Mouse (Mus musculus): ENCODE results near the gene Ifitm5. TPM values are rescaled to one million over a fixed set of nuclear protein-coding genes. Genes with fewer than 3 reads are reported as not detected.

The Ifitm5 gene
- total RNA-seq, 2 experiments from 2014 or later = 1.1 TPM; not detected in 1

GRCm38 (mm10) chr7:140966921-140967320 lies 16.8 kb upstream of the Ifitm5 start, which contains the start of gene Ifitm1:
Ifitm1 (plus strand) TSS chr7:140967221.
- intact Hi-C loops (cut with DNase I) = no loop called here

GRCm38 (mm10) chr7:140962733-140963132 lies 12.6 kb upstream of the Ifitm5 start:
- intact Hi-C loops (cut with DNase I) = no loop called here
- no peak for DNase-seq

More at GRCm38 (mm10) chr7:140966921-140967320, 16.8 kb upstream of the Ifitm5 start, which contains the start of gene Ifitm1:
- DNase-seq = no peak

DNA sequence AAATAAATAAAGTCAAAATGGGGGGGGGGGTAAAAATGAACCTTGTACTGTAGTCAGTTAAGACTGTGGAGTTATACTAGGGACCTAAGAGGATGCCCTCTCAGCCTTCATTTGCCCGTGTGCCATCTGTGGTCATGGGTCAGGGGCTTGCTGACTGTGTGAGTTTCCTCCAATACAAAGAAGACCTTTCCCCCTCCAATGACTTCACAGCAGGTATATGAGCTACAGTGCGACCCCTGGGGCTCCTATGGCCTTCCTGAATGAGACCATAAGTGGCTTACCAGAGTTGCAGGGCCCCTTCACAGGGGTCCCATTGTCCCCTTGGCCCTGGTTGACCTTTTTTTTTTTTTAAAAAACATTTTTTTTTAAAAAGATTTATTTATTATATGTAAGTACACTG lies 11.3 kb upstream of the Ifitm5 start:
- DNase-seq = no peak
- intact Hi-C loops (cut with DNase I) = no loop called here

DNA sequence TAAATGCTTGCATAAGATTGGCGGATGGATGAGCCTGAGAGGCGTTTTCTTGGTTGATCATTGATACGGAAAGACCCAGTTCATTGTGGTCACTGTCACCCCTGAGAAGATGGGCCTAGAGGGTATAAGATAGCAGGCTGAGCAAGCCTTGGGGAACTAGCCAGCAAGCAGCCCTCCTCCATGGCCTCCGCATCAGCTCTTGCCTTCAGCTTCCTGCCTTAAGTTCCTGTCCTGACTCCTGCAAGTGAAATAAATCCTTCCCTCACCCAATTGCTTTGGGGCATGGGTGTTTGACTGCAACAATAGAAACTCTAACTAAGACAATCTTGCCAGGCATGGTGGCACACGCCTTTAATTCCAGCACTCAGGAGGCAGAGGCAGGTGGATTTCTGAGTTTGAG lies 9.9 kb upstream of the Ifitm5 start:
- no peak for DNase-seq
- intact Hi-C loops (cut with DNase I) = no loop called here

- DNase-seq = peak; percentile 64 to 73
- intact Hi-C loops (cut with DNase I) = loop anchor here (1.0 to 5.0 kb wide), 4 partner anchors 50 to 218 kb away; no protein-coding TSS in a partner anchor
These were observed 9.2 kb upstream of the Ifitm5 start for GRCm38 (mm10) chr7:140959181-140959901.

- no peak for DNase-seq
- intact Hi-C loops (cut with DNase I) = loop anchor here (5.0 kb wide), 2 partner anchors 49 to 221 kb away; no protein-coding TSS in a partner anchor
These were observed 6.4 kb upstream of the Ifitm5 start for GRCm38 (mm10) chr7:140956556-140956869.

DNA sequence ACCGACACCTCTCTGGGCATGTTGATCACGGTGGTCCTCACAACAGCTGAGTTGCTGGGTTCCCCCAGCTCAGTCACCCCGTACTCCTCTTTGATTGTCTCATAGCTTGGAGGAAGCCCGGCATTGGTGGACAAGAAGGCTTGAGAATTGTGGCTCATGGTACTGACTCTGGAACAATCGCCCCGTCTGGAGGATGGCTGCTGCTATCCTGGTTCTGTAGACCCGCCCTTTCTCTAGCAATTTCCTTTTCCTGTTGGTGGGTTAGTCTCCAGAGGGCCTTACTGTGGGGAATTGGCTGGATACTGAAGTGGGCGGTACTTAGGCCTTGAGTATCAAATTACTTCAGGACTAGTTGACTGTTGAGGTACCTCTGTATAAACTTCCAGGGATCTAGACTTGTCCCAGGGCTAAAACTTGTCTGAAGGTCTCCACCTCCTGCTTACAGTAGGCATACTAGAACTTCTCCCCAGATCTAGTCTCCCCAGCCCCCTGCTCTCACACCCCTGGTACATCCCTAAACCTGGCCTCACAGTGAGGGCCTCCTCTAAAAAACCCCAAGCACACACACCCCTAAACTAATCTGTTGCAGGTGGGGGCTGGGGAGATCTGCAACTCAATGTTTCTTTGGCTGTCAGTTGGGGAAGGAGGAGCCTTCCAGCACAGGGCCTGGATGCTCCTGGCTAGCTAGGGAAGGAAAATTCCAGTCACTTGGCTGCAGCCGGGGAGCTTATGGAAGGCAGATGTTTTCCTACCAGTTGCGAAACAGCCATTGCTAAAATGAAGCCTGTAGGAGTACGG lies 5.9 kb upstream of the Ifitm5 start, which contains the start of the genes Gm45717 and Ifitm2:
TSS of gene Gm45717 (minus strand) at position 180 of the 798 bp plus-strand sequence.
TSS of gene Ifitm2 (minus strand) at position 230 of the 798 bp plus-strand sequence.
- peak; percentile 93 to 94 for DNase-seq
- intact Hi-C loops (cut with DNase I) = loop anchor here (1.0 to 5.0 kb wide), 3 partner anchors 15 to 221 kb away; partner anchors contain the start of gene Pgghg

DNA sequence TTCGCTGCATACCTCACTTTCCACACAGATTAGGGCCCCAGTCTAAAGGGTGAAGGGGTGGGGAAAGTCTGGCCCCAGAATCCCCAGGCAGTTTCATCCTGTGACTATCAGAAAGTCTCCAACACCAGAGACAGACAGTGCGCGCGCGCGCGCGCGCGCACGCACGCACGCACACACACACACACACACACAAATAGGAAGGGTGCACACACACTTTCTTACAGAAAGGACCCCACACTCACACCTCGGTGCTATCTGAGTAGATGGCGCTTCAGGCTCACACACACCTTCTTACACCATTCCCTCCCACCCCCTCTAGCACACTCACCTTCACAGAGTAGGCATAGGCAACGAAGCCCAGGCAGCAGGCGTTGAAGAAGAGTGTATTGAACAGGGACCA lies 5.3 kb upstream of the Ifitm5 start:
- no peak for DNase-seq
- intact Hi-C loops (cut with DNase I) = loop anchor here (1.0 to 5.0 kb wide), 3 partner anchors 14 to 222 kb away; partner anchors contain the start of gene Pgghg

DNA sequence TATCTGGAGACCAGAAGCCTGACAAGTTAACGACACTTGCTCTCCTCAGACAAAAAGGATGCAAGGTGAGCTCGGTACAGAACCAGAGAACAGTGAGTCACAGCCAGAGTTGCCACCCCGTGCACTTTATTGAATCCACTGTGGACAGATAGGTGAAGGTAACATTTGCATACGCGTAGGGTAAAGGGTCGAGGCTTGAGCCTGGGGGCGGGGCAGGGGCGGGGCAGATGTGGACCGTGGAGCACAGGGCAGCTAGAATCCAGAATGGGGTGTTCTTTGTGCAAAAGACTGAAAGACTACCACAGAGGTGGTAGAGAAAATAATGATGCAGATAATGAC lies 4.6 kb upstream of the Ifitm5 start:
- intact Hi-C loops (cut with DNase I) = loop anchor here (1.0 to 5.0 kb wide), 4 partner anchors 13 to 223 kb away; partner anchors contain the start of genes Bet1l, Gm45785, Pgghg and Ric8a
- peak in 1 of 2 experiments; percentile 19 for DNase-seq

- intact Hi-C loops (cut with DNase I) = loop anchor here (5.0 kb wide), 1 partner anchor 97 kb away; the partner anchor contains the start of genes Bet1l, Gm45785 and Ric8a
- peak in 1 of 2 experiments; percentile 26 for DNase-seq
These were observed 4.0 kb upstream of the Ifitm5 start for GRCm38 (mm10) chr7:140953800-140954732.

GRCm38 (mm10) chr7:140953133-140953532 lies 3.0 kb upstream of the Ifitm5 start:
- peak in 1 of 2 experiments; percentile 12 for DNase-seq
- intact Hi-C loops (cut with DNase I) = loop anchor here (5.0 kb wide), 1 partner anchor 96 kb away; the partner anchor contains the start of genes Bet1l, Gm45785 and Ric8a

DNA sequence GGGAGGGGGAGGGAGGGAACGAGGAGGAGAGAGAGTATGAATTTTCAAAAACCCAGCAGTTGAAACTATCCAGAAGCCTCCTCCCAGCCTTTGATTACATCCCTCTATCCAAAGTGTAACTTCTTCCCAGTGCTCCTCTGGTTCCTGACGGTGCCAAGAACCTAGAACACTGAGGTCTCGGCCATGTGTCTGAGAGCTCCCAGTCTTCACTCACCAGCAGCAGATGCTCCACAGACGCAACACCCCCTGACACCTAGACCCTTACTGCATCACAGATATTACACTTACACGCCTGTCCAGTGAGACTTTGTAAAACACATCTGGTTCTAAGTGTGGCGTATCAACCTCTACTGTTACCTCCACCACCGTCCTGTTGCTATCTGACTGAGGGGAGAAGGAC lies 2.4 kb upstream of the Ifitm5 start:
- DNase-seq = no peak
- intact Hi-C loops (cut with DNase I) = loop anchor here (5.0 kb wide), 1 partner anchor 95 kb away; the partner anchor contains the start of genes Bet1l, Gm45785 and Ric8a

- DNase-seq = no peak
- intact Hi-C loops (cut with DNase I) = loop anchor here (5.0 kb wide), 1 partner anchor 94 kb away; the partner anchor contains the start of genes Bet1l, Gm45785 and Ric8a
These were observed 1.7 kb upstream of the Ifitm5 start for GRCm38 (mm10) chr7:140951765-140952164.

GRCm38 (mm10) chr7:140951051-140951450 lies 960 bp upstream of the Ifitm5 start:
- intact Hi-C loops (cut with DNase I) = loop anchor here (5.0 kb wide), 1 partner anchor 94 kb away; the partner anchor contains the start of genes Bet1l, Gm45785 and Ric8a
- peak; percentile 63 to 65 for DNase-seq

DNA sequence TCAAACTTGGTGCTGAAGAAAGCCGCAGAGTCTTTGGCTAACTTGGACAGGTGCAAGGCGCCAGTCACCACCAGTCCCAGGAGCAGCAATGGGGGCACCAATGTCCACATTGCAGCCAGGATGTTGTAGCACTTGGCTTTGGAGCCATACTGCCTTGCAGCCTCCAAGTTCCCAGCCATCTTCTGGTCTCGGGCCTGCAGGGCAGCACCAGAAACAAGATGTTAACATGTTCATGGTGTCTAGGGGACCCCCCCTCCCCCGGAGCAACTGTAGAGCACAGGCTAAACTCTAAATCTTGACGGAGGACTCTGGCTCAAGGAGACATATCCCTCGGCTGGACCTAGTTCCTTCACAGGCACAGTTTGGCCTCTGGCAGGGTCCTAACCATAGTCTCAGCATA lies 836 bp downstream of the Ifitm5 start:
- no peak for DNase-seq
- intact Hi-C loops (cut with DNase I) = loop anchor here (5.0 kb wide), 1 partner anchor 243 kb away; the partner anchor contains the start of genes Hras and Lrrc56

DNA sequence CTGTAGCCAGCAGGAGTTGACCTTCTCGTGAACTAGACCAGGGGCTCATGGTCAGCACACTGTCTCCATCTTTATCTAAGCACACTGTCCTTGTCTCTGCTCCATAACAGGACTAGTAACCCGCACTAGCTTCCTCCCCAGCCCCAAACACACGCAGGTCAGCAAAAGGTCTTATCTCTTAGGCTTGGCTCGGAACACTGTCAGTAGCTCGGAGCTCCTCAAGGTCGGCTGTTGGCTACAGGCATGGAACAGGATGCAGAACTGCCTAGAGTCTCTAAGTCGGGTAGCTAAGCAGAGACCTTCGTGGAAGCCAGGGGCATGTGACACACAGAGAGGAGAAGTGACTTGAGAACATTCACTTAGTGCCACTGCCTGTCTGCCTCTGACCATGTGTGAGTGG lies 1.9 kb downstream of the Ifitm5 start:
- DNase-seq = peak in 1 of 2 experiments; percentile 40

GRCm38 (mm10) chr7:140946980-140947379 lies 3.1 kb downstream of the Ifitm5 start:
- DNase-seq = peak in 1 of 2 experiments; percentile 47
- intact Hi-C loops (cut with DNase I) = loop anchor here (5.0 kb wide), 1 partner anchor 245 kb away; the partner anchor contains the start of genes Hras and Lrrc56

More for the DNA sequence above, 1.9 kb downstream of the Ifitm5 start:
- intact Hi-C loops (cut with DNase I) = loop anchor here (5.0 kb wide), 1 partner anchor 244 kb away; the partner anchor contains the start of genes Hras and Lrrc56

DNA sequence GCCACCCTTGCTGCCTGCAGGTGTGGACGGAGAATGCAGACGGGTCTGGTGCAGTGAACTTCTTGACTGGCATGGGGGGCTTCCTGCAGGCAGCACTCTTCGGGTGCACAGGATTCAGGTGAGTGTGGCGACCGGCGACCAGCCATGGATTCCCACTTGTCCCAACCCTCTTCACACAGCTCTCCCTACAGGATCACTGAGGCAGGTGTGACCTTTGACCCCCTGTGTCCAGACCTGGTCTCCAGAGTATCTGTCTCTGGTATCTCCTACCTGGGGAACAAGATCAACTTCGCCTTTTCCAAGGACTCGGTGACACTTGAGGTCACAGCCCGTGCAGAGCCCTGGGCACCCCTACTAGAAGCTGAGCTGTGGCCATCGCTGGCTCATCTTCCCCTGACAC lies 3.8 kb downstream of the Ifitm5 start:
- peak in 1 of 2 experiments; percentile 7 for DNase-seq
- intact Hi-C loops (cut with DNase I) = loop anchor here (5.0 kb wide), 1 partner anchor 246 kb away; the partner anchor contains the start of genes Hras and Lrrc56

DNA sequence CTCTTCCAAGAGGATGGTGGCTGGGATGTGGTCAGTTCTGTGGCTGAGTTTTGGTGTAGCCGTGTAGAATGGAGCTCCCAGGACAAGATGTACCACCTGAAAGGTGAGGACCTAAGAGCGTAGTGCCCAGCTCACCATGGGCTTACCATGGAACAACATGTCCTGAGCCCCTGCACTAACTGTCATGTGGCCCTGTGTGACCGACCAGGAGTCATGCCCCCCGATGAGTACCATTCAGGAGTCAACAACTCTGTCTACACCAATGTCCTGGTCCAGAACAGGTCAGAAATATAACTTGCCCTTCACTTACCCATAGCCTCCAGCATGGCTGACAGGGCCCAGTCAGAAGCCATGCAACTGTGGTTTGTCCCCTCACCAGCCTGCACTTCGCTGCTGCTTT lies 4.8 kb downstream of the Ifitm5 start:
- DNase-seq = no peak
- intact Hi-C loops (cut with DNase I) = loop anchor here (5.0 kb wide), 1 partner anchor 247 kb away; the partner anchor contains the start of genes Hras and Lrrc56
